Comparison of ENCODE assay signal across 8 mouse cellular contexts in the genomic region with DNA sequence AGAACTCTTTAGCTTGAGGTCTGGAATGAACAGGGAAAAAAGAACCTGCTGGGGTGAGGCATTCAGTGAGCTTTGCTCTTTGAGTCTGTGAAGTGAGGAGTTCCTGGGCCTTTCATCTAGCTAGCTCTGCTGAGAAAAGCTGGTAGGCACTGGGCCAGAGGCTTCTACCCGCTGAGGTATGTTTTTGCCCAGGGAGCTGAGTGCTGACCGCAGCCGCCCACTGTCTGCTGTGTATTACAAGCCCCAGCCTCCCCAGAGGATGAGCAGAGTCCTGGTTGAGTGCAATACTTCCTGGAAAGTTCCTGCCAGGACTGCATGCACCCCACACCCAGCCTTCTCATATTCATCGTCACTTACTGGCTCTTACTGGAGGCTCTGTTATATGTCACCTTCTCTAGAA. TPM values are rescaled to one million over a fixed set of nuclear protein-coding genes. Genes with fewer than 3 reads are reported as not detected.
DNase-seq lines count a peak whose midpoint lies in the region; ATAC-seq lines count a peak whose summit lies in the region.

No protein-coding gene starts in this region.

- no peaks in the 10 kb centered on the region for H3K9me3 ChIP-seq in kidney, embryonic 14.5 days (ENCODE audit: control insufficient read depth, low read length)
- no peaks in the 10 kb centered on the region for H3K9me3 ChIP-seq in heart, embryonic 16.5 days (replicated peaks; ENCODE audit: control insufficient read depth, low read length)
- H3K9me3 ChIP-seq in lung, embryonic 15.5 days: no peaks in the 10 kb centered on the region

- ATAC-seq in kidney, embryonic 14.5 days (ENCODE audit: low FRiP score, low TSS enrichment): no peak
- peak; percentile 65 for ATAC-seq in activated CD4-positive, CD25-positive, alpha-beta regulatory T cell, adult 4 months
- no peak for ATAC-seq in heart, embryonic 16.5 days (replicated peaks; ENCODE audit: extremely low read depth, insufficient read depth, low FRiP score)
- no peak for ATAC-seq in lung, embryonic 15.5 days (ENCODE audit: borderline replicate concordance, extremely low read depth, low FRiP score, low TSS enrichment)

- H3K9ac ChIP-seq in kidney, embryonic 14.5 days (ENCODE audit: low read depth, low read length): no peak overlapping the region
- H3K9ac ChIP-seq in heart, embryonic 16.5 days (ENCODE audit: low read length): peak overlapping the region; percentile 31; the same call in 1 of the 2 replicates
- no peak overlapping the region for H3K9ac ChIP-seq in lung, embryonic 15.5 days

- H3K4me2 ChIP-seq in kidney, embryonic 14.5 days (replicated peaks; ENCODE audit: low read depth, low read length): no peak overlapping the region
- H3K4me2 ChIP-seq in heart, embryonic 16.5 days (ENCODE audit: low read depth, low read length): no peak overlapping the region
- no peak overlapping the region for H3K4me2 ChIP-seq in lung, embryonic 15.5 days

- H3K4me3 ChIP-seq in kidney, embryonic 14.5 days (ENCODE audit: low read length): no peak overlapping the region
- no peak overlapping the region for H3K4me3 ChIP-seq in heart, embryonic 16.5 days (ENCODE audit: low read length)
- H3K4me3 ChIP-seq in lung, embryonic 15.5 days: no peak overlapping the region

- 58% methylated on average over 4 of the region's 4 CpGs for WGBS in kidney, embryonic 14.5 days
- WGBS in heart, embryonic 16.5 days: 21% methylated on average over 4 of the region's 4 CpGs
- 32% methylated on average over 4 of the region's 4 CpGs for WGBS in lung, embryonic 15.5 days

- no peaks in the 10 kb centered on the region for H3K27me3 ChIP-seq in kidney, embryonic 14.5 days (ENCODE audit: control insufficient read depth, insufficient read depth, low read length)
- no peaks in the 10 kb centered on the region for H3K27me3 ChIP-seq in heart, embryonic 16.5 days (ENCODE audit: control insufficient read depth, insufficient read depth, low read length)
- no peaks in the 10 kb centered on the region for H3K27me3 ChIP-seq in lung, embryonic 15.5 days

- DNase-seq in kidney, adult 11 months: peak; percentile 84
- no peak for DNase-seq in layer of hippocampus, postnatal 36 days
- no peak for DNase-seq in thymus, postnatal 4 days
- DNase-seq in thymus, postnatal 36 days: no peak

- H3K4me1 ChIP-seq in kidney, embryonic 14.5 days (ENCODE audit: control insufficient read depth, insufficient read depth, low read length): peaks cover 11% of the 10 kb centered on the region
- peaks cover 45% of the 10 kb centered on the region for H3K4me1 ChIP-seq in heart, embryonic 16.5 days (ENCODE audit: control insufficient read depth, insufficient read depth, low read length)
- H3K4me1 ChIP-seq in lung, embryonic 15.5 days: peaks cover 48% of the 10 kb centered on the region

- H3K36me3 ChIP-seq in kidney, embryonic 14.5 days (ENCODE audit: control insufficient read depth, insufficient read depth, low read length): no peaks in the 10 kb centered on the region
- no peaks in the 10 kb centered on the region for H3K36me3 ChIP-seq in heart, embryonic 16.5 days (ENCODE audit: control insufficient read depth, insufficient read depth)
- no peaks in the 10 kb centered on the region for H3K36me3 ChIP-seq in lung, embryonic 15.5 days

- H3K27ac ChIP-seq in kidney, embryonic 14.5 days (ENCODE audit: low read depth, low read length): no peak overlapping the region
- H3K27ac ChIP-seq in heart, embryonic 16.5 days (ENCODE audit: low read length): peak overlapping the region; percentile 69
- H3K27ac ChIP-seq in lung, embryonic 15.5 days: peak overlapping the region; percentile 34

RNA-seq across cellular contexts. Expression of gene Hpcal1, which starts 59.8 kb away (rescaled TPM):
- 44.8 and 58.1 TPM in 2 replicates for polyA plus RNA-seq in kidney, embryonic 14.5 days (2014; fragmentation: Nextera tagmentation; extraction: Ambion mirVana)
- polyA plus RNA-seq in activated CD4-positive, CD25-positive, alpha-beta regulatory T cell, adult 4 months (2017; shearing (Covaris generic)): 10 to 100 TPM; 59.7 to 63.6 TPM
- polyA plus RNA-seq in heart, embryonic 16.5 days (2015; fragmentation: Nextera tagmentation; extraction: Ambion mirVana): 32.7 and 33.4 TPM in 2 replicates
- 62.0 and 72.2 TPM in 2 replicates for polyA plus RNA-seq in lung, embryonic 15.5 days (2015; fragmentation: Nextera tagmentation; extraction: Ambion mirVana)
- total RNA-seq in layer of hippocampus, postnatal 36 days (2021): 10 to 100 TPM; 59.3 to 61.3 TPM
